Mouse (Mus musculus): ENCODE results near the gene Fam57a.

Fam57a gene

DNA sequence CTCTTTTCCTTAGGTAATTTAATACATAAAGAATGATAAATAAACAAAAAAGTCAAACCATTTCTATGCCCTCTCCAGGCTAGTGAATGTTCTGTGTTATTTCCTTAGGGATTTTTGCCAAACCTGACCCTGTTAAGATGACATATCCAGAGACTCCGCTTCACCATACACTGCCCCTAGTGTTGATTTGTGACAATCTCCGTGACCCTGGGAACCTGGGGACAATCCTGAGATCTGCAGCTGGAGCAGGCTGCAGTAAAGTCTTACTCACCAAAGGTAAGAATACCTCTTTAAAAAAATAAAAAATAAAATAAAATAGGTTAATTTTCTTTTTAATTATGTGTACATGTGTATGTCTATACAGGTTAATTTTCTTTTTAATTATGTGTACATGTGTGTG, 67.8 kb downstream of the Fam57a start:
- DNase-seq, result no peak

DNA sequence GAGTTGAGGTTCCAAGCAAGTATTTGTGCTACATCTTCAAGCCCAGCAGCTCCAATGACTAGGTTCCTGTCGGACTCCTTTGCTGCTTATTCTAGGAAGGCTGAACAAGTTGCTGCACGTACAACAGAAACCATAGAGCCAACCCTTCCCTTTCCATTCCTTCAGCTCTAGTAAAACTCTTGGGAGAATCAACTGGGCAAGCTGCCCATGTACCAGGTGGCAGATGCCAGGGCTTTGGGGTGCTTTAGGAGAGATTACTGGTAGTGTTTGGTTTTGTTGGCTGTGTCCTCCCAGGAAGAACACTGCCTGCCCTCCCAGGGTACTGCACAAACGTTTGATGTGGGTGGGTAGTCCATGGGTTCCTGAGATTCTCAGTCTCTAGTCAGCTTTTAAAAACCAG, 72.6 kb downstream of the Fam57a start:
- DNase-seq, result no peak

DNA sequence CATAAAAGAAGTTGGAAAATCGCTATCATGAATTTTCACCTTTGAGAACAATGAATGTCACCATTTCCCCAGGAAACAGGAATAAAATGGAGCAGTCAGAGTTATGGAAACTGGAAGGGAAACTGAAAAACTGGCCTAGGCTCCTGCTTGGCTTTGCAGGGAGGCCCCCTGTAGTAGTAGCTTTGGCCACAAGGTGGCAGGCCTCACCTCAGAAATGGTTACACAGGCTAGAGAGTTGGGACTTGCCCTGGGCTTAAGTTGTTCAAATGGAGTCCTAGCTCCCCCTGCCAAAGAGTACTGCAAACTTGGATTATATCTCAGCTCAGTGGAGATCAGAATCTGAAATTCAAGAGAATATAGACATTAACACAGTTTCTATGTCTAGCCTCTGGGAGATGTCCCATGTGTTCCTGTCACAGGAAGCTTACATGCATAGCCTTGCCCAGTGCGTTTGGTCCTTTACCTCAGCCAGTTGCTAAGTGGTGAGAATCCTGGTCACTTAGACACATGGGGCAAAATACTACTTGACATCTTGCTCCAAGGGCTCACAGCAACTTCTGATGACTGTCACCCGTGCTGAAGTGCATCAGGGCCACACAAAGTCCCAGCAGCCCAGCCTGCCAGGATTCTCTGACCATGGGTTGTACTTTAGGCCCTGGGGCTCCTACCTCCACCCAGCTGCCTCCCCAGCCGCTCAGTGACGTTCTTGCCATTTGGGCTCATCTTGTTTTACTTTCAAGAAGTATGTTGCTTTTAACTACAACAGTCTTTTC, 73.9 kb downstream of the Fam57a start:
- DNase-seq, result peak; percentile 48 to 52

DNA sequence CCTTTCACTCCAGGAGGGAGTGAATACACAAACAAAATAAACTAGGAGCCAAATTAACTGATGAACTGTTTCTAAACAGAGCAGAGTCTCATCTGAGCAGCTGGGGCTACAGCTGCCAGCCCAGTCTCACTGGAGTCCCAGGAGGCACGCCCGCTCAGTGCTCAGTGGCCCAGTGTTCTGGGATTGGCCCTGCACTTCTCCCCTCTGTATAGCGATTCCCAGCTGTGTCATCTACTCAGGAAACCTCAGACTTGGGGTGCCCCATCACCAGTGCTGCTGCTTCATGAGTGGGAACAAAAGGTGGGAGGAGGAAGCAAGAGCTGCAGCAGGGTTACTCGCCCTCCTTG, 74.4 kb downstream of the Fam57a start:
- no peak for DNase-seq

DNA sequence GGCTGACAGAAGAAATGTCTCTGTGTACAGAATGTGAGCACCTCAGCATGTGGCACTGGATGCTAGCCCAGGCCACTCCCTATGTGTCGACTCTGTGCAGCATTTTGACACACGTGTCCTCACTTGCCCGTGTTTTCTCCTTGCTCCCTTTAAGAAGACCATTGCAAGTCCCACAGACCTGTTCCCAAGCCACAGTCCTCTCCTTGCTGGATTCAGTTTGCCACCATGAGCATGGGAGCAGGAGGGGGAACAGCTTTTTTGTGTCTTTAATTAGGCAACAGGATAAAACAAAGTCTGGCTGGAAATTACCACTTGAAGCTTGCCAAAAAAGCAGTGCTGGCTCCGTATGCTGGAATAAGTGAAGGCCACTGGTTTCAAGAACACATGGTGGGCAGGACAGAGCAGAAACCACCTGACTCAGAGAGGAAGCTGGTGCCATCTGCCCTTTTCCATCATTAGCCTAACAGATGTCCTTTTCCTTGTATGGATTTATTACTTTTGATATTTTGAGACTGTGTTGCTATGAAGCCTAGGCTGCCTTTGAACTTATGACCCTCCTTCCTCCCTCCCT, 76.0 kb downstream of the Fam57a start:
- no peak for DNase-seq

DNA sequence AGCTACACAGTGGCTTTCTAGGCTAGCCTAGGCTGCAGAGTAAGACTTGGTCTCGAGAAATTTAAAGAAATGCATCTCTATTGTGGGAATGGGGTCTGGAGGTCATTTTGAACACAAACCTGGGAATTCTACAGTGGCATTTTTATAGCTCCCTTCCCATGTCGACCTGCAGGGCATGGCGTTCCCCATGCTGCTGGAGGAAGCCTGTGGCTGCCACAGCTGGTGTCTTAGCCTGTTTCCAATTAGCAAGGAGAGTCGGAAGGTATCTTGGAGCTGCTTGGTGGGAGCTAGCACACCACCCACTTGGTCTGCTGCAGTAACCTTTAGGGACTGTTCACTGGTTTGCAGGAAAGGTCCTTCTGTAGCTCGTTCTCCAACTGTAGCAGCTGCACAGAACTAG, 76.7 kb downstream of the Fam57a start:
- DNase-seq, result no peak

DNA sequence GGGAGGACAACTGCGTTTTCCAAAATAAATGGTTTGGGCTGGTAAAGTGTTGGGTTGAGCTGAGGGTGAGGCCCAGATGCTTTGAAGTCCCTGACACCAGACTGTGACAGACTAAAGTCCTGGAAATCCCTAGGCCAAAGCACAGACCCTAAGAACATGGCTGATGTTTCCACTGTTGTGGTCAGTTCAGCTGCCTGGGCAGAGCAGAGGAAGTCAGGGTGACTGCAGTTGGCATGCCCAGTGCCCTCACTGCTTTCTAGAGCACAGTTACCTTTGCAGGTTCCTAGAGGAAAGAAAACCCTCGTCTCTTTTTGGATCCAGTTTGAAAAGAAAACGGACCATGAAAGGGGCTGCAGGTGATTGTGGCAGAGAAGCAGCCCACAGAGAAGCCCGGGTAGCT, 77.9 kb downstream of the Fam57a start:
- no peak for DNase-seq

DNA sequence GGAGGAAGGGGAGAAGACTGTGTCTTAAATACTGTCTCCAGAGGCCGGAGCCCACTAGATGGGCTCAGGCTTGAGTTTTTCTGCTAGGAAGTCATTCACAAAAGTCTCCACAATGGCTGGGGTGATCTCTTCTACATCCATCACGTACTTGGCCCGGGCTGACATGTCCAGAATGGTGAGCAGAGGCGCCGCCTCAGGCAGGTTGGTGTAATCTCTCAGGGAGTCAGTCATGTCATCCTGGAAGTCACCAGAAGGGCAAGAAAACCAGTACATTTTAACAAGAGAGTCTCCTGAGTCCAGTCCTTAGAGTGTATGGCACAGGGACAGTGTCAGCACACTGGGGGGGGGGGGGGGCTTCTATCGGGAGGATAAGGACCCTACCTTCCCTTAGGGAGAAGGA, 79.0 kb downstream of the Fam57a start:
- no peak for DNase-seq

DNA sequence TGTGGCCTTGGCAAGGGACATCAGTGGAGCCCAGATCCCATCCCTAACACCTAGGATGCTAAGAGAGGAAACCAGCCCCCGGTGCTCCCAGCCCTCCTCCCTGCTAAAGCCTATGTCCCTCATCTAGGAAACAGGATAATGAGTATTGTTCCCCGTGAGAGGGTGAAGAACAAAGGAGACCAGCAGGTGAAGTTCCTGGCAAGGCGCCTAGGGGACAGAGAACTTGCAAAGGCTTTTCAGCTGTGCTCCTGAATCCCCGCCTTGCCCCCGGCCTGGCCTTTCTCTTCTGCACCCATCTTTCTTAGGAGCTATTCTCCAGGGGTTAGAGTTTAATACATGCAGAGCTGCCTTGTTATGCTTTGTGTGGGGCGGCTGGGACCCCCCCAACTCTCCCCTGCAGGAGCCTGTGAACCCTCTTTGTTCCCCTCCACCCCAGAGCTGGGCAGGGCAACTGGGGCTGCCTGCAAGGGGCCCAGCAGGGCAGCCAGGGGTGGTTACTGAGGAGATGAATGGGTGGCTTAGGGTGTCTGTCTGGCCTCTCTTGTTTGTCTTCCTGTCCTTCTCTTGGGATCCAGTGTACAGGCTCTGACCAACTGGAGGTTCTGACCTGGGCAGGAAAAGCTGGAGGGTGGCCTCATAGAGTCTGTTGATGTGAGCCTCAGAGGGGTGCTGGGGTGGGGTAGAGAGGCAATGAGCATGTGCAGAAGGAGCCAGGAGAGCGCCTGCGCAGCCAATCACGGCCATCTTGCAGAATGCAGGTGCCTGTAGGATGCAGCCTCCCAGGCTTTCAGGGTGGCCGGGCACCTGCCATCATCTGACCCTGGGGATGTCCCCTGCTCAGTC, 81.0 kb downstream of the Fam57a start:
- no peak for DNase-seq

DNA sequence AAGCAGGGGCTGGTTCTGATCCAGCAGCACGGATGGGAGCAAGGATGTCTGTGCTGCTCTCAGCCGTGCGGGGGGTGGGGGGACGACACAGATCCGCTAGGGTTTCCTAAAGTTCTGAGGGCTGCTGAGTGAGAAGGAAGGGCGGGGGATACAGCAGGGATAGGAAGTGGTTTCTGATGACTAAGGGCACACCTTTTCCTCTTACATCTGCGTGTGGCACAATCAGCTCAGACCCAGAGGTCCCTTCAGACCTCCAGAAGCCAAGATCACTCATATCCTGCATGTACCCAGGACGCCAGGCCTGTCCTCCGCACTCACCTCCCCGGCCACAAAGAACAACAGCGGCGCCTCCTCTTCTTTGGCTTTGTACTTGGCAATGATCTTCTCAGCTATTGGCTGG, 81.8 kb downstream of the Fam57a start:
- no peak for DNase-seq

DNA sequence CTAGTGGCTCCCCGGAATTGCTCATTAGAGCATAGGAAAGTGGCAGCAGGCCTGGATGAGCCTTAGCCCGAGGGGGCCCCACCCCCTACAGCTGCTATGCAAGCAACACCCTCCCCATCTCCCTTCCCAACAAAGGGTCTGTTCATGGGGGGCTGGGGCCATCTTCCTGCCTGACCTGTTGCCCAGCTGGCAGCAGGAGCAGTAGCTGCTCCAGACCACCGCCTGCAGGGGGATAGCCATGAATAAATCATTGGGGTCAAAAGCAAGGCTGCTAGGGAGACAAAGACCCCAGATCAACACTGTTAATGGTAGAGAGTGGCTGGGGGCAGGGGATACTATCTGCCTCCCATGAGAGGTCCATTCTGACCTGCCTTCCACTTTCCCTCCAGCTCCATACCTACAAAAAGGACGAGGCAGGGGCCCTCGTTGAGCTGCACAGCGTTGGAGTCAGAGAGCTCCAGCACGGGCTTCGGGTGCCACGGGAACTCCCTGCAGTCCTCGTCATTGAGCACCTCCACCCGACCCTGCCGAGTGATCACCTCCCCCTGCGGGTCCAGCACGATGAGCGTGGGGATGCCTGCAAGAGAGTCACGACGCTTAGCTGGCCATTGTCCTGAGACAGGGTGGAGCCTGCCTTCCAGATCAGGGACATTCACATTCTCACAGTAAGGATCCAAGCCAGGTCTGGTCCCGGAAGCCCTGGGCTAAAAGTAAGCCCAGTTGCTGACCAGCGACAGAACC, 83.3 kb downstream of the Fam57a start:
- no peak for DNase-seq
